ENCODE assay signal across 24 mouse cellular contexts in genomic region chr10:20462596-20462995, GRCm38 (mm10).
"Had no signal": no experiment of that assay in that cellular context is flagged by ENCODE, and none has a peak within 500 bp of the region (broad histone marks: within the 10 kb centered on the region; RNA-seq: fewer than 3 reads in every experiment).

No protein-coding gene starts in this region.

- H3K4me3 ChIP-seq: heart, embryonic 15.5 days; hindbrain, embryonic 13.5 days; hindbrain, embryonic 15.5 days; kidney, embryonic 15.5 days; limb, embryonic 13.5 days; limb, embryonic 15.5 days; liver, embryonic 13.5 days; liver, embryonic 15.5 days had no signal

- H3K4me1 ChIP-seq: hindbrain, embryonic 13.5 days; hindbrain, embryonic 15.5 days; kidney, embryonic 15.5 days; limb, embryonic 15.5 days; liver, embryonic 13.5 days; liver, embryonic 15.5 days had no signal

- H3K4me2 ChIP-seq: heart, embryonic 11.5 days; heart, embryonic 15.5 days; hindbrain, embryonic 13.5 days; hindbrain, embryonic 15.5 days; kidney, embryonic 15.5 days; limb, embryonic 13.5 days; limb, embryonic 15.5 days; liver, embryonic 13.5 days; liver, embryonic 15.5 days had no signal

- H3K27me3 ChIP-seq: heart, embryonic 15.5 days; hindbrain, embryonic 13.5 days; hindbrain, embryonic 15.5 days; kidney, embryonic 15.5 days; limb, embryonic 13.5 days; limb, embryonic 15.5 days; liver, embryonic 13.5 days; liver, embryonic 15.5 days had no signal

- ATAC-seq: forebrain, postnatal 0 days; hindbrain, postnatal 0 days; intestine, embryonic 16.5 days; liver, postnatal 0 days had no signal

- H3K9ac ChIP-seq: forebrain, postnatal 0 days; heart, embryonic 15.5 days; hindbrain, embryonic 13.5 days; hindbrain, embryonic 15.5 days; kidney, embryonic 15.5 days; limb, embryonic 13.5 days; limb, embryonic 15.5 days; liver, embryonic 13.5 days; liver, embryonic 15.5 days; liver, postnatal 0 days had no signal

- H3K9me3 ChIP-seq: heart, embryonic 15.5 days; hindbrain, embryonic 13.5 days; hindbrain, embryonic 15.5 days; kidney, embryonic 15.5 days; limb, embryonic 13.5 days; limb, embryonic 15.5 days; liver, embryonic 13.5 days; liver, embryonic 15.5 days had no signal

- H3K36me3 ChIP-seq: heart, embryonic 15.5 days; hindbrain, embryonic 13.5 days; hindbrain, embryonic 15.5 days; kidney, embryonic 15.5 days; limb, embryonic 13.5 days; limb, embryonic 15.5 days; liver, embryonic 13.5 days; liver, embryonic 15.5 days had no signal

- H3K27ac ChIP-seq: heart, embryonic 15.5 days; hindbrain, embryonic 13.5 days; hindbrain, embryonic 15.5 days; hindbrain, postnatal 0 days; kidney, embryonic 15.5 days; kidney, postnatal 0 days; limb, embryonic 13.5 days; limb, embryonic 15.5 days; liver, embryonic 13.5 days; liver, embryonic 15.5 days had no signal

- DNase-seq: forebrain, postnatal 0 days; gastrocnemius, postnatal 14 days; gastrocnemius, postnatal 36 days; kidney, adult 11 months; kidney, adult 2 months; kidney, adult 9 months; kidney, postnatal 14 days; kidney, postnatal 36 days; layer of hippocampus, adult 9-11 months; layer of hippocampus, postnatal 36 days; left cerebral cortex, postnatal 4 days; liver, embryonic 13.5 days; liver, postnatal 0 days had no signal
